Mouse (Mus musculus) heart, postnatal 25 days (tissue): ENCODE results near the gene Palm2. TPM values are rescaled to one million over a fixed set of nuclear protein-coding genes. Genes with fewer than 3 reads are reported as not detected.

Source experiments
- DNase-seq: peaks from one replicate; pipeline ENCODE4 v3.0.0; 2022; ENCODE audit warnings: low spot score
- intact Hi-C: fragments of 180-260 bp; cut with DNase I; formaldehyde crosslinking; loops from one replicate; pipeline ENCODE4 v1.15.1; 2025
- total RNA-seq, 2 experiments: library from RNA; stranded (reverse); gene quantifications; 2 replicates each; pipeline ENCODE4 v1.2.3; 2021

Gene Palm2
- total RNA-seq, 2 experiments from 2014 or later, result 13.9 to 14.8 TPM

- no peak for DNase-seq
- intact Hi-C loops, result no loop called here
These were observed 250.7 kb downstream of the Palm2 start for GRCm38 (mm10) chr4:57684676-57685215.

GRCm38 (mm10) chr4:57686736-57687135 is 252.7 kb downstream of the Palm2 start:
- intact Hi-C loops, result no loop called here
- DNase-seq, result no peak

GRCm38 (mm10) chr4:57687583-57687982 is 253.5 kb downstream of the Palm2 start:
- intact Hi-C loops, result no loop called here
- no peak for DNase-seq

GRCm38 (mm10) chr4:57688131-57688530 is 254.1 kb downstream of the Palm2 start:
- peak; percentile 19 for DNase-seq
- intact Hi-C loops, result loop anchor here (2.0 kb wide), 1 partner anchor 13 kb away; no protein-coding TSS in a partner anchor

GRCm38 (mm10) chr4:57690001-57690400 is 256.0 kb downstream of the Palm2 start:
- intact Hi-C loops, result no loop called here
- DNase-seq, result no peak

GRCm38 (mm10) chr4:57690805-57691204 is 256.8 kb downstream of the Palm2 start:
- no peak for DNase-seq
- intact Hi-C loops, result no loop called here

GRCm38 (mm10) chr4:57694356-57695136 is 260.5 kb downstream of the Palm2 start:
- DNase-seq, result no peak
- intact Hi-C loops, result no loop called here

- DNase-seq, result no peak
- intact Hi-C loops, result no loop called here
These were observed 262.9 kb downstream of the Palm2 start for GRCm38 (mm10) chr4:57696955-57697354.

GRCm38 (mm10) chr4:57697918-57698611 is 264.0 kb downstream of the Palm2 start:
- intact Hi-C loops, result no loop called here
- no peak for DNase-seq

- no peak for DNase-seq
- intact Hi-C loops, result no loop called here
These were observed 267.5 kb downstream of the Palm2 start for GRCm38 (mm10) chr4:57701576-57701975.

GRCm38 (mm10) chr4:57703574-57704470 is 269.8 kb downstream of the Palm2 start:
- no peak for DNase-seq
- intact Hi-C loops, result no loop called here

- DNase-seq, result no peak
- intact Hi-C loops, result no loop called here
These were observed 270.5 kb downstream of the Palm2 start for GRCm38 (mm10) chr4:57704575-57704974.

GRCm38 (mm10) chr4:57715849-57716248 is 281.8 kb downstream of the Palm2 start:
- DNase-seq, result no peak
- intact Hi-C loops, result no loop called here

GRCm38 (mm10) chr4:57716735-57717134 is 282.7 kb downstream of the Palm2 start:
- DNase-seq, result no peak
- intact Hi-C loops, result no loop called here

- intact Hi-C loops, result no loop called here
These were observed 283.3 kb downstream of the Palm2 start, which contains the start of gene Akap2 for GRCm38 (mm10) chr4:57717354-57717753. TSS of gene Akap2 (plus strand) at chr4:57717657.

GRCm38 (mm10) chr4:57719370-57719769 is 285.3 kb downstream of the Palm2 start:
- intact Hi-C loops, result no loop called here
- no peak for DNase-seq

More at GRCm38 (mm10) chr4:57717354-57717753, 283.3 kb downstream of the Palm2 start, which contains the start of gene Akap2:
- DNase-seq, result no peak

GRCm38 (mm10) chr4:57720869-57721361 is 286.9 kb downstream of the Palm2 start:
- intact Hi-C loops, result no loop called here

GRCm38 (mm10) chr4:57722296-57722695 is 288.2 kb downstream of the Palm2 start:
- DNase-seq, result no peak
- intact Hi-C loops, result no loop called here

More at GRCm38 (mm10) chr4:57720869-57721361, 286.9 kb downstream of the Palm2 start:
- no peak for DNase-seq

- intact Hi-C loops, result no loop called here
- DNase-seq, result no peak
These were observed 289.6 kb downstream of the Palm2 start for GRCm38 (mm10) chr4:57723659-57724058.

- no peak for DNase-seq
- intact Hi-C loops, result no loop called here
These were observed 291.5 kb downstream of the Palm2 start for GRCm38 (mm10) chr4:57725569-57725968.
